In the genomic region with DNA sequence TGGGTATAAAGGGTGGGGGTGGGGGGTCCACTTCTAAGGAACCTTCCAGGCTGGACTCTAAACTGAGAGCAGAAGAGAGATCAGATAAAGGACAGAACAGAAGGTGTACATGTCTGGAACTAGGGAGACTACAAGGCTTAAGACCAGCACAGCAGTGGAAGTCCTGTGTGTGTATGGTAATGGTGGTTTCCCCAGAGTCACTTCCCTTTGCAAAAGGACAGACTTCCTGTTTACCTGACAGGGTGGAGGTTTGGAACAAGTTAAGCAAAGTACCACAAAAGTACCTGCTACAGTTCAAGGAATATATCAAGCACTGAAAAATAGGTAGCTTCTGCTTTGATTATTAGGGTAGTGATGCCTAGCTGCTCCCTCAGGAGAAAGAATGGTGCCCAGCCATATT, we compare ENCODE assay signal across 22 mouse cellular contexts.
DNase-seq lines count a peak whose midpoint lies in the region; ATAC-seq and TF ChIP-seq lines count a peak whose summit lies in the region.
"Had no signal": no experiment of that assay in that cellular context is flagged by ENCODE, and none has a peak within 500 bp of the region (broad histone marks: within the 10 kb centered on the region; RNA-seq: fewer than 3 reads in every experiment).

No protein-coding gene starts in this region.

- no peak for TF ChIP-seq CTCF in CH12.LX (conservative IDR thresholded peaks at IDR 0.05 in 1 of 2, IDR thresholded peaks at IDR 0.05 in 1 of 2; ENCODE audit: low read depth in 2 of 2, low read length in 2 of 2)

- no peaks in the 10 kb centered on the region for H3K36me3 ChIP-seq in CH12.LX (replicated peaks in 1 of 2; ENCODE audit: control insufficient read depth in 1 of 2, insufficient read depth in 1 of 2, low read length in 1 of 2)
- no peaks in the 10 kb centered on the region for H3K36me3 ChIP-seq in forebrain, embryonic 14.5 days (ENCODE audit: control insufficient read depth, insufficient read depth, low read length)
- H3K36me3 ChIP-seq: embryonic facial prominence, embryonic 15.5 days; hindbrain, embryonic 13.5 days; limb, embryonic 12.5 days; midbrain, embryonic 12.5 days had no signal

- no peak overlapping the region for H3K4me2 ChIP-seq in CH12.LX (ENCODE audit: insufficient read depth, low read depth, poor library complexity, severe bottlenecking)
- no peak overlapping the region for H3K4me2 ChIP-seq in forebrain, embryonic 14.5 days (ENCODE audit: low read length)
- H3K4me2 ChIP-seq: embryonic facial prominence, embryonic 15.5 days; hindbrain, embryonic 13.5 days; limb, embryonic 12.5 days; midbrain, embryonic 12.5 days had no signal

- H3K27me3 ChIP-seq in CH12.LX (replicated peaks), result no peaks in the 10 kb centered on the region
- H3K27me3 ChIP-seq in forebrain, embryonic 14.5 days (replicated peaks; ENCODE audit: control insufficient read depth, insufficient read depth, low read length), result no peaks in the 10 kb centered on the region
- H3K27me3 ChIP-seq: embryonic facial prominence, embryonic 15.5 days; limb, embryonic 12.5 days; midbrain, embryonic 12.5 days; Patski had no signal

- H3K9me3 ChIP-seq in CH12.LX (replicated peaks; ENCODE audit: low read length), result no peaks in the 10 kb centered on the region
- no peaks in the 10 kb centered on the region for H3K9me3 ChIP-seq in forebrain, embryonic 14.5 days (replicated peaks; ENCODE audit: control insufficient read depth, low read length)
- H3K9me3 ChIP-seq: embryonic facial prominence, embryonic 15.5 days; hindbrain, embryonic 13.5 days; limb, embryonic 12.5 days; midbrain, embryonic 12.5 days had no signal

- TF ChIP-seq EP300 in CH12.LX (IDR thresholded peaks at IDR 0.05; ENCODE audit: low read length), result no peak

- in situ Hi-C loops in CH12.LX (cut with MboI; ENCODE audit: low pct_ligation_motif_present, low pct_unique_long_range_greater_than_20kb, low sequenced_read_pairs), result no loop called here

- DNase-seq in spleen, postnatal 36 days (ENCODE audit: low spot score in 2 of 2), result peak; percentile 46 to 48
- no peak for DNase-seq in spleen, postnatal 14 days (ENCODE audit: low spot score in 2 of 2)
- peak; percentile 12 for DNase-seq in CH12.LX (ENCODE audit: extremely low read depth)
- DNase-seq in induced T-regulatory cell, adult 2 months (ENCODE audit: low read depth), result peak; percentile 55
- no peak for DNase-seq in forebrain, embryonic 14.5 days (ENCODE audit: low spot score)
- DNase-seq in left cerebral cortex, postnatal 4 days, result no peak
- DNase-seq: adrenal gland, postnatal 36 days; cerebellum, adult 9-11 months; gastrocnemius, postnatal 14 days; kidney, adult 18-20 months; kidney, postnatal 10 days; lung, postnatal 14 days; spleen, adult 18-20 months; thymus, postnatal 36 days had no signal

- no peak for ATAC-seq in forebrain, embryonic 14.5 days
- ATAC-seq in megakaryocyte-erythroid progenitor cell, adult 5-6 weeks (replicated peaks; ENCODE audit: low FRiP score, low TSS enrichment, poor library complexity, severe bottlenecking), result no peak
- ATAC-seq: Patski had no signal

- no peak for TF ChIP-seq POLR2A in CH12.LX (IDR thresholded peaks at IDR 0.05; ENCODE audit: low read depth, low read length)

- no peak overlapping the region for H3K27ac ChIP-seq in CH12.LX (ENCODE audit: insufficient read depth, low read depth)
- no peak overlapping the region for H3K27ac ChIP-seq in forebrain, embryonic 14.5 days (ENCODE audit: low read depth, low read length)
- H3K27ac ChIP-seq: embryonic facial prominence, embryonic 15.5 days; hindbrain, embryonic 13.5 days; limb, embryonic 12.5 days; liver, embryonic 14.5 days; midbrain, embryonic 12.5 days had no signal

- no peaks in the 10 kb centered on the region for H3K79me2 ChIP-seq in CH12.LX (replicated peaks; ENCODE audit: control insufficient read depth, extremely low read depth, insufficient read depth, poor library complexity, severe bottlenecking)

- H3K9ac ChIP-seq in CH12.LX (ENCODE audit: insufficient read depth, low read depth), result no peak overlapping the region
- H3K9ac ChIP-seq in forebrain, embryonic 14.5 days (ENCODE audit: low read length), result no peak overlapping the region
- H3K9ac ChIP-seq: embryonic facial prominence, embryonic 15.5 days; hindbrain, embryonic 13.5 days; limb, embryonic 12.5 days; liver, embryonic 14.5 days; midbrain, embryonic 12.5 days had no signal

- TF ChIP-seq RAD21 in CH12.LX (IDR thresholded peaks at IDR 0.05; ENCODE audit: low read depth, low read length), result no peak

- dilution Hi-C loops in CH12.LX (cut with MboI; ENCODE audit: extremely low pct_ligation_motif_present, extremely low pct_unique_long_range_greater_than_20kb, low sequenced_read_pairs), result no loop called here

- intact Hi-C loops in left cerebral cortex, postnatal 4 days (cut with DNase I), result no loop called here

- no peak overlapping the region for H3K4me3 ChIP-seq in CH12.LX (replicated peaks in 1 of 3; ENCODE audit: low read depth in 2 of 3, low read length in 2 of 3, poor library complexity in 1 of 3)
- H3K4me3 ChIP-seq in forebrain, embryonic 14.5 days (ENCODE audit: low read depth, low read length), result no peak overlapping the region
- H3K4me3 ChIP-seq: embryonic facial prominence, embryonic 15.5 days; hindbrain, embryonic 13.5 days; limb, embryonic 12.5 days; midbrain, embryonic 12.5 days; myocyte had no signal

- peaks cover 4 to 7% of the 10 kb centered on the region in 2 experiments; a peak in 3 of 4 replicates for H3K4me1 ChIP-seq in CH12.LX (ENCODE audit: control insufficient read depth in 1 of 2, insufficient read depth in 2 of 2)
- H3K4me1 ChIP-seq in forebrain, embryonic 14.5 days (ENCODE audit: control insufficient read depth, insufficient read depth, low read length), result peaks cover 5% of the 10 kb centered on the region; the same call in 1 of the 2 replicates
- H3K4me1 ChIP-seq: embryonic facial prominence, embryonic 15.5 days; hindbrain, embryonic 13.5 days; midbrain, embryonic 12.5 days had no signal

TF ChIP-seq in CH12.LX, 34 proteins besides CTCF, POLR2A, EP300 and RAD21:
- no peak for TF ChIP-seq USF1 (IDR thresholded peaks at IDR 0.05; ENCODE audit: low read depth, low read length)
- TF ChIP-seq HCFC1 (IDR thresholded peaks at IDR 0.05; ENCODE audit: low read depth, low read length), result no peak
- no peak for TF ChIP-seq JUN (IDR thresholded peaks at IDR 0.05; ENCODE audit: insufficient read depth, low read depth, low read length)
- TF ChIP-seq MAFK (IDR thresholded peaks at IDR 0.05; ENCODE audit: insufficient replicate concordance, low read length), result no peak
- TF ChIP-seq MXI1 (IDR thresholded peaks at IDR 0.05; ENCODE audit: low read depth, low read length), result no peak
- no peak for TF ChIP-seq PAX5 (IDR thresholded peaks at IDR 0.05; ENCODE audit: low read length)
- no peak for TF ChIP-seq ZKSCAN1 (IDR thresholded peaks at IDR 0.05; ENCODE audit: borderline replicate concordance, low read depth, low read length)
- no peak for TF ChIP-seq TBP (conservative IDR thresholded peaks at IDR 0.05; ENCODE audit: low read depth, low read length)
- TF ChIP-seq USF2 (conservative IDR thresholded peaks at IDR 0.05; ENCODE audit: low read depth, low read length), result no peak
- TF ChIP-seq BHLHE40 (IDR thresholded peaks at IDR 0.05; ENCODE audit: low read depth, low read length), result no peak
- no peak for TF ChIP-seq ZNF384 (IDR thresholded peaks at IDR 0.05; ENCODE audit: low read depth, low read length)
- TF ChIP-seq ETS1 (conservative IDR thresholded peaks at IDR 0.05; ENCODE audit: low read depth, low read length), result no peak
- no peak for TF ChIP-seq MAX (IDR thresholded peaks at IDR 0.05; ENCODE audit: low read length)
- no peak for TF ChIP-seq MAZ (IDR thresholded peaks at IDR 0.05; ENCODE audit: low read depth, low read length)
- TF ChIP-seq IRF4 (IDR thresholded peaks at IDR 0.05; ENCODE audit: low read depth, low read length), result no peak
- TF ChIP-seq TCF12 (IDR thresholded peaks at IDR 0.05; ENCODE audit: low read depth, low read length), result no peak
- no peak for TF ChIP-seq ZC3H11A (IDR thresholded peaks at IDR 0.05; ENCODE audit: low read depth, low read length)
- TF ChIP-seq CHD1 (IDR thresholded peaks at IDR 0.05; ENCODE audit: low read depth, low read length), result no peak
- TF ChIP-seq RCOR1 (conservative IDR thresholded peaks at IDR 0.05; ENCODE audit: low read depth, low read length), result no peak

Comparison
In these comparisons a context has a peak if more than half of its experiments do, and no peak if none do; other contexts are left out.
1. DNase-seq: peak in spleen, postnatal 36 days (2 of 2), CH12.LX (single experiment) and induced T-regulatory cell, adult 2 months (single experiment); none in spleen, postnatal 14 days (0 of 2), forebrain, embryonic 14.5 days (single experiment) and left cerebral cortex, postnatal 4 days (single experiment).